Mouse (Mus musculus): ENCODE data around the gene Galnt17. TPM values are rescaled to one million over a fixed set of nuclear protein-coding genes. Genes with fewer than 3 reads are reported as not detected.

Gene Galnt17
- polyA plus RNA-seq, 1 experiment from 2014 or later: 0.81 TPM

DNA sequence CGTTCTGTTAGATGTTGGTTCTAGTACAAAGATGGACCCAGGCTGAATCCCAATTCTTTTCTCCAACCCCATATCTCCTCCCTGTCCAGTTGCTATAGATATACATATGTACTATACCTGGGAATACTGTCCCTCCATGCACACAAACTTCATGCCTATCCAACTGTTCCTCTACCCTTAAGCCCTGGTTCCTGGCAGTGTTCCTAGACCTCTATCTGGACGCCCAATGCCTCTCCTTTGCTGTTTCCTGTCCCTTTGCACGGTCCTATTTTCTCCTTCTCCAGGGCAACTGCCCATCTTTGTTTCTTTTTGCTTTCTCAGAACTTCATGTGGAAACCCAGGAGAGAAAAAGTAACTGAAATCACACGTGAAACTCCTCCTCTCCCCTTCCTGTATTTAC lies 188.4 kb downstream of the Galnt17 start:
- no peak for DNase-seq (ENCODE audit: low spot score)
- WGBS: 68% methylated on average over 4 of the region's 4 CpGs
- no peak for TF ChIP-seq CTCF (IDR thresholded peaks at IDR 0.05; ENCODE audit: low read depth)
- no peak for TF ChIP-seq EP300 (optimal IDR thresholded peaks at IDR 0.05)

DNA sequence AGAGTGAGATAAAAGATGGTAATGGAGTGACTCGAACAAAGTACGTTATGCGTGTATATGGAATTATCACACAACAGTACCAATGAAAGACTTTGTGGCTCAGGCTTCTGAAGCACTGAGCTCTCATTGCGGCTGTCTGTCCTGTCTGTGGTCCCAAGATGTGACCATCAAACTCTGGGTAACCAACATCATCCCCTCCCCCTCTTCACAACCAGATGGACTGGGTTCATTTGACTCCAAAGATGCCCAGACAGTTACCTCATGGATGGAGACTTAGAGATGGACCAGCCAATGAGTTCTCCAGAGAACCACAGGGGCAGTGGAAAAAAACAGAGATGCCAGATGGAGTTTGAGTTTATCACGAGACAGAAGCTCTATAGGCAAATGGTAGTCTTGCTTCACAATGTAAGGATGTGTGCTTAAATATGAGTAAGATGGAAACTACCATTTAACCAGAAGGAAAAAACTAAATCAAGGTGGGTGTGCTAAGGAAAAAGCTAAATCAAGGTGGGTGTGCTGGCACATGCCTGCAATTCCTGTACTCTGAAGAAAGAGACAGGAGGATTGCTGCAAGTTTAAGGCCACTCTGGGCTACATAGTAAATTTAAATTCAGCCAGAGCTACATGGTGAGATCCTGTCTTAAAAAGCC lies 190.8 kb downstream of the Galnt17 start:
- H3K36me3 ChIP-seq (ENCODE audit: control insufficient read depth, insufficient read depth, low read length): no peaks in the 10 kb centered on the region
- no peak overlapping the region for H3K4me3 ChIP-seq (ENCODE audit: low read depth, low read length)
- no peaks in the 10 kb centered on the region for H3K27me3 ChIP-seq (ENCODE audit: control insufficient read depth, insufficient read depth, low read length)
- WGBS: 84% methylated on average over 5 of the region's 5 CpGs
- no peaks in the 10 kb centered on the region for H3K4me1 ChIP-seq (replicated peaks; ENCODE audit: control insufficient read depth, insufficient read depth)
- TF ChIP-seq CTCF (IDR thresholded peaks at IDR 0.05; ENCODE audit: low read depth) (no peak), EP300 (optimal IDR thresholded peaks at IDR 0.05) (no peak)
- H3K9me3 ChIP-seq (ENCODE audit: control insufficient read depth, low read length): no peaks in the 10 kb centered on the region
- H3K9ac ChIP-seq (ENCODE audit: low read length): no peak overlapping the region
- ATAC-seq (ENCODE audit: low FRiP score, low TSS enrichment): no peak
- H3K27ac ChIP-seq (replicated peaks): no peak overlapping the region
- H3K4me2 ChIP-seq (replicated peaks; ENCODE audit: low read depth): no peak overlapping the region
- no peak for DNase-seq (ENCODE audit: low spot score)

More for the DNA sequence above, 188.4 kb downstream of the Galnt17 start:
- Histone ChIP-seq H3K9ac (ENCODE audit: low read length) (no peak overlapping the region), H3K9me3 (ENCODE audit: control insufficient read depth, low read length) (no peaks in the 10 kb centered on the region), H3K36me3 (ENCODE audit: control insufficient read depth, insufficient read depth, low read length) (no peaks in the 10 kb centered on the region), H3K4me3 (ENCODE audit: low read depth, low read length) (no peak overlapping the region), H3K27me3 (ENCODE audit: control insufficient read depth, insufficient read depth, low read length) (no peaks in the 10 kb centered on the region), H3K4me2 (replicated peaks; ENCODE audit: low read depth) (no peak overlapping the region), H3K27ac (replicated peaks) (no peak overlapping the region), H3K4me1 (replicated peaks; ENCODE audit: control insufficient read depth, insufficient read depth) (no peaks in the 10 kb centered on the region)
- ATAC-seq (ENCODE audit: low FRiP score, low TSS enrichment): no peak

DNA sequence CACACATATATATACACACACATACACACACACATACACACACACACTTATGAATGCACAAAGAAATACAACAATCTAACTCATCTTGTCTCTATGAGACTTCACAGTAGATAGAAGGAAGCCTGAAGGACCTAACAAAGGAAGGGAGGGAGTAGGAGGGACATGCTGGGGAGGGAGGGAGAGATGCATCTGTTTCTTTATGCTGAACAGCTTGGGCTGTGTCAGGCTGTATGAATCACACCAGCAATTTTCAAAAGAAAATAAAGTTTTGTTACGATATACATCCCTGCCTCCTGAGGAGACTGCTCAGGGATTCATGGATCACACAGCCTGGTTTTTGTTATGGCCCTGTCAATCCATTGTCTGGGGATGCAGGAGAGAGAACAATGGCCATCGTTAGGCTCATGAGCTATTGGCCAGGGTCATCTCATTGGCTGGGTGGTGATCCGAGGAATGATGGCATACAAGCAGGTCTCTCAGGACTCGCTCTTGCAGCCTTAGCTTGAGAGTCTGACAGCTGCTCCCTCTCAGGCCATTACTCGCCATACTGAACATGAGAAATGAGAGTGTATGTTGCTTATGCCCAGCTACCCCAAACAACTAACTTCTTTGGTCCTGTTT lies 194.3 kb downstream of the Galnt17 start:
- Histone ChIP-seq H3K9ac (ENCODE audit: low read length) (no peak overlapping the region), H3K27me3 (ENCODE audit: control insufficient read depth, insufficient read depth, low read length) (no peaks in the 10 kb centered on the region)
- 82% methylated on average over 5 of the region's 5 CpGs for WGBS

DNA sequence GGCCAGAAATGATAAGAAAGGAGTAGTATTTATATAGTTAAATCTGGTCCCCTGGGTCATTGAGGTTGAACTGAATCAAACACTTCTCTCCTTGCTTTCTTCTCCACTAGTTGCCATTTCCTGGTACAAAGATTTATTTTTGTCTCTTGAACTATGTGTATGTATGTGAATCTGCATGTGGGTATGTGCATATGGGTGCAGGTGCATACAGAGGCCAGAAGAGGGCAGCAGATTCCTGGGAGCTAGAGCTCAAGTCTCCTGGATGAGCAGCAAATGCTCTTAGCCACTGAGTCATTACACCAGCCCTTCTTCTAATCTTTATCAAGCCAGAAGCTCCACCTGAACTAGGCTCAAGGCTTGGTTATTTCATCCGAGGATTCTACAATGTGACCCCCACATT lies 201.1 kb downstream of the Galnt17 start:
- H3K36me3 ChIP-seq (ENCODE audit: control insufficient read depth, insufficient read depth, low read length): no peaks in the 10 kb centered on the region
- H3K4me1 ChIP-seq (replicated peaks; ENCODE audit: control insufficient read depth, insufficient read depth): no peaks in the 10 kb centered on the region
- DNase-seq (ENCODE audit: low spot score) (no peak), ATAC-seq (ENCODE audit: low FRiP score, low TSS enrichment) (no peak)
- no peaks in the 10 kb centered on the region for H3K27me3 ChIP-seq (ENCODE audit: control insufficient read depth, insufficient read depth, low read length)
- no peak overlapping the region for H3K4me2 ChIP-seq (replicated peaks; ENCODE audit: low read depth)
- no peak overlapping the region for H3K9ac ChIP-seq (ENCODE audit: low read length)
- no peaks in the 10 kb centered on the region for H3K9me3 ChIP-seq (ENCODE audit: control insufficient read depth, low read length)
- TF ChIP-seq CTCF (IDR thresholded peaks at IDR 0.05; ENCODE audit: low read depth) (peak; percentile 29), EP300 (optimal IDR thresholded peaks at IDR 0.05) (no peak)
- H3K27ac ChIP-seq (replicated peaks): no peak overlapping the region
- no peak overlapping the region for H3K4me3 ChIP-seq (ENCODE audit: low read depth, low read length)
- 86% methylated on average over 1 of the region's 1 CpGs for WGBS

More for the DNA sequence above, 194.3 kb downstream of the Galnt17 start:
- Histone ChIP-seq H3K36me3 (ENCODE audit: control insufficient read depth, insufficient read depth, low read length) (no peaks in the 10 kb centered on the region), H3K27ac (replicated peaks) (no peak overlapping the region), H3K9me3 (ENCODE audit: control insufficient read depth, low read length) (no peaks in the 10 kb centered on the region), H3K4me3 (ENCODE audit: low read depth, low read length) (no peak overlapping the region), H3K4me2 (replicated peaks; ENCODE audit: low read depth) (no peak overlapping the region), H3K4me1 (replicated peaks; ENCODE audit: control insufficient read depth, insufficient read depth) (no peaks in the 10 kb centered on the region)
- DNase-seq (ENCODE audit: low spot score) (no peak), ATAC-seq (ENCODE audit: low FRiP score, low TSS enrichment) (no peak)
- TF ChIP-seq CTCF (IDR thresholded peaks at IDR 0.05; ENCODE audit: low read depth) (no peak), EP300 (optimal IDR thresholded peaks at IDR 0.05) (no peak)

DNA sequence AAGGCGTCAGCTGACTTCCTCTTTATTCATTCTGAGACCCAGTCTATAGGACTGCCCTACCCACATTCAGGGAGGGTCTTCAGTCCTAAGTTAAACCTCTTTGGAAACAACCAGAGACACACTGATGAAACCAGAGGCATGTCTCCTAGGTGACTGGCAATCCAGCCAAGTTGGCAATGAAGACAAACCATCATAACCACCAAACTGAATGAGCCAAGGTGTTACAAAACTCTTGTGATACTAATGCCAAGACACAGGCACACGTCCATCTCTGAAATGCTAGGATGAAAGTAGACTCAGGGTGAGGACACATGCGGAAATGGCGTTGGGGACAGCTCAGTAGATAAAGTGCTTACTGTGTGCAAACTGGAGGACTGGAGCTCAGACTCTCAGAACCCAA lies 211.5 kb downstream of the Galnt17 start:
- no peak for DNase-seq (ENCODE audit: low spot score)
- no peaks in the 10 kb centered on the region for H3K9me3 ChIP-seq (ENCODE audit: control insufficient read depth, low read length)
- TF ChIP-seq EP300 (optimal IDR thresholded peaks at IDR 0.05) (no peak), CTCF (IDR thresholded peaks at IDR 0.05; ENCODE audit: low read depth) (no peak)
- no peak overlapping the region for H3K4me3 ChIP-seq (ENCODE audit: low read depth, low read length)
- no peaks in the 10 kb centered on the region for H3K36me3 ChIP-seq (ENCODE audit: control insufficient read depth, insufficient read depth, low read length)
- no peak overlapping the region for H3K9ac ChIP-seq (ENCODE audit: low read length)
- ATAC-seq (ENCODE audit: low FRiP score, low TSS enrichment): no peak
- WGBS: 90% methylated on average over 4 of the region's 4 CpGs
- no peak overlapping the region for H3K4me2 ChIP-seq (replicated peaks; ENCODE audit: low read depth)
- no peaks in the 10 kb centered on the region for H3K4me1 ChIP-seq (replicated peaks; ENCODE audit: control insufficient read depth, insufficient read depth)
- no peak overlapping the region for H3K27ac ChIP-seq (replicated peaks)
- H3K27me3 ChIP-seq (ENCODE audit: control insufficient read depth, insufficient read depth, low read length): no peaks in the 10 kb centered on the region

DNA sequence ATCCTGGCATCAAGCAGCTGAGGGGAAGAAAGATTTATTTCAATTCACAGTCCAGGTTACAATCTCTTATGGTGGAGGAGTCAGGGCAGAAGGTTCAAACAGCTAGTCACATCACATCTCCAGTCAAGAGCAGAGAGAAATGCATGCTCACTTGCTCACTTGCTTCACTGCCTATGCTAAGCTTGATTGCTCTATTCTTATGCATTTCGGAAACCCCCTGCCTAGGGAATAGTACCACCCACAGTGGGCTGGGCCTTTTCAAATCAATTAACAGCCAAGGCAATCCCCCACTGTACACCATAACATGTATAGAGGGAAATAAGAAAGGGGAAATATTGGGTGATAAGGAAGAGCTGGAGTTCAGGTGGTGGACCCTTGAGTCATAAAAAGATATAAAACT lies 212.7 kb downstream of the Galnt17 start:
- TF ChIP-seq CTCF (IDR thresholded peaks at IDR 0.05; ENCODE audit: low read depth) (no peak), EP300 (optimal IDR thresholded peaks at IDR 0.05) (no peak)
- Histone ChIP-seq H3K4me2 (replicated peaks; ENCODE audit: low read depth) (no peak overlapping the region), H3K4me3 (ENCODE audit: low read depth, low read length) (no peak overlapping the region), H3K9me3 (ENCODE audit: control insufficient read depth, low read length) (no peaks in the 10 kb centered on the region), H3K27ac (replicated peaks) (no peak overlapping the region), H3K9ac (ENCODE audit: low read length) (no peak overlapping the region), H3K36me3 (ENCODE audit: control insufficient read depth, insufficient read depth, low read length) (no peaks in the 10 kb centered on the region), H3K4me1 (replicated peaks; ENCODE audit: control insufficient read depth, insufficient read depth) (no peaks in the 10 kb centered on the region), H3K27me3 (ENCODE audit: control insufficient read depth, insufficient read depth, low read length) (no peaks in the 10 kb centered on the region)
- ATAC-seq (ENCODE audit: low FRiP score, low TSS enrichment) (no peak), DNase-seq (ENCODE audit: low spot score) (no peak)
- WGBS: 94% methylated on average over 1 of the region's 1 CpGs

All from stomach, postnatal 0 days (tissue).